Mouse (Mus musculus): ENCODE measurements at regions not wholly inside any gene's neighbourhood (a gene's known extent, or its start where the extent isn't known, plus 50 kb on each side); places are given as distances from the start of the nearest gene placed in this dataset.
A peak's percentile ranks its signal among the peaks of the same experiment; 100 is the strongest.

GRCm38 (mm10) chr11:24245390-24245789 is 167.5 kb downstream of the Bcl11a start:
- no peak overlapping the region for H3K27ac ChIP-seq (ENCODE audit: insufficient read depth, low read depth, low read length)
- no peaks in the 10 kb centered on the region for H3K36me3 ChIP-seq (ENCODE audit: control insufficient read depth, insufficient read depth, low read length)
- no peak for DNase-seq
- 83% methylated on average over 4 of the region's 4 CpGs for WGBS
- no peaks in the 10 kb centered on the region for H3K27me3 ChIP-seq (replicated peaks; ENCODE audit: control insufficient read depth, insufficient read depth, low read length)
- no peak for TF ChIP-seq CTCF (conservative IDR thresholded peaks at IDR 0.05; ENCODE audit: insufficient read depth, insufficient read length, low read depth, low read length)
- H3K4me1 ChIP-seq (ENCODE audit: control insufficient read depth, insufficient read depth, low read length): no peaks in the 10 kb centered on the region
- no peak overlapping the region for H3K4me3 ChIP-seq (ENCODE audit: insufficient read depth, low read depth, low read length)

GRCm38 (mm10) chr11:24246314-24246713 is 168.5 kb downstream of the Bcl11a start:
- no peak overlapping the region for H3K27ac ChIP-seq (ENCODE audit: insufficient read depth, low read depth, low read length)
- no peak overlapping the region for H3K4me3 ChIP-seq (ENCODE audit: insufficient read depth, low read depth, low read length)
- no peaks in the 10 kb centered on the region for H3K27me3 ChIP-seq (replicated peaks; ENCODE audit: control insufficient read depth, insufficient read depth, low read length)
- no peaks in the 10 kb centered on the region for H3K4me1 ChIP-seq (ENCODE audit: control insufficient read depth, insufficient read depth, low read length)
- no peak for TF ChIP-seq CTCF (conservative IDR thresholded peaks at IDR 0.05; ENCODE audit: insufficient read depth, insufficient read length, low read depth, low read length)
- no peak for TF ChIP-seq POLR2A (IDR thresholded peaks at IDR 0.05; ENCODE audit: low read depth, low read length)
- no peak for DNase-seq
- H3K36me3 ChIP-seq (ENCODE audit: control insufficient read depth, insufficient read depth, low read length): no peaks in the 10 kb centered on the region
- WGBS: 62% methylated on average over 3 of the region's 3 CpGs

GRCm38 (mm10) chr11:24247285-24247684 is 169.4 kb downstream of the Bcl11a start:
- no peaks in the 10 kb centered on the region for H3K27me3 ChIP-seq (replicated peaks; ENCODE audit: control insufficient read depth, insufficient read depth, low read length)
- no peak for DNase-seq
- no peaks in the 10 kb centered on the region for H3K36me3 ChIP-seq (ENCODE audit: control insufficient read depth, insufficient read depth, low read length)
- H3K4me3 ChIP-seq (ENCODE audit: insufficient read depth, low read depth, low read length): no peak overlapping the region
- TF ChIP-seq CTCF (conservative IDR thresholded peaks at IDR 0.05; ENCODE audit: insufficient read depth, insufficient read length, low read depth, low read length): no peak
- TF ChIP-seq POLR2A (IDR thresholded peaks at IDR 0.05; ENCODE audit: low read depth, low read length): no peak
- no peak overlapping the region for H3K27ac ChIP-seq (ENCODE audit: insufficient read depth, low read depth, low read length)
- WGBS: 92% methylated on average over 4 of the region's 4 CpGs
- H3K4me1 ChIP-seq (ENCODE audit: control insufficient read depth, insufficient read depth, low read length): no peaks in the 10 kb centered on the region

- TF ChIP-seq CTCF (conservative IDR thresholded peaks at IDR 0.05; ENCODE audit: insufficient read depth, insufficient read length, low read depth, low read length): no peak
- no peak for TF ChIP-seq POLR2A (IDR thresholded peaks at IDR 0.05; ENCODE audit: low read depth, low read length)
- no peaks in the 10 kb centered on the region for H3K36me3 ChIP-seq (ENCODE audit: control insufficient read depth, insufficient read depth, low read length)
- peak; percentile 45 for DNase-seq
- H3K4me1 ChIP-seq (ENCODE audit: control insufficient read depth, insufficient read depth, low read length): no peaks in the 10 kb centered on the region
- no peak overlapping the region for H3K27ac ChIP-seq (ENCODE audit: insufficient read depth, low read depth, low read length)
- H3K4me3 ChIP-seq (ENCODE audit: insufficient read depth, low read depth, low read length): no peak overlapping the region
- WGBS: 53% methylated on average over 5 of the region's 5 CpGs
- H3K27me3 ChIP-seq (replicated peaks; ENCODE audit: control insufficient read depth, insufficient read depth, low read length): no peaks in the 10 kb centered on the region
These were observed 173.7 kb downstream of the Bcl11a start for GRCm38 (mm10) chr11:24251516-24251915.

- no peak overlapping the region for H3K27ac ChIP-seq (ENCODE audit: insufficient read depth, low read depth, low read length)
- no peaks in the 10 kb centered on the region for H3K36me3 ChIP-seq (ENCODE audit: control insufficient read depth, insufficient read depth, low read length)
- no peaks in the 10 kb centered on the region for H3K4me1 ChIP-seq (ENCODE audit: control insufficient read depth, insufficient read depth, low read length)
- H3K27me3 ChIP-seq (replicated peaks; ENCODE audit: control insufficient read depth, insufficient read depth, low read length): no peaks in the 10 kb centered on the region
- no peak overlapping the region for H3K4me3 ChIP-seq (ENCODE audit: insufficient read depth, low read depth, low read length)
- WGBS: 85% methylated on average over 22 of the region's 22 CpGs
- DNase-seq: no peak
- TF ChIP-seq POLR2A (IDR thresholded peaks at IDR 0.05; ENCODE audit: low read depth, low read length) (no peak), CTCF (conservative IDR thresholded peaks at IDR 0.05; ENCODE audit: insufficient read depth, insufficient read length, low read depth, low read length) (no peak)
These were observed 177.6 kb downstream of the Bcl11a start for GRCm38 (mm10) chr11:24255201-24256060.

GRCm38 (mm10) chr11:24257741-24258140 is 179.9 kb downstream of the Bcl11a start:
- no peaks in the 10 kb centered on the region for H3K4me1 ChIP-seq (ENCODE audit: control insufficient read depth, insufficient read depth, low read length)
- no peak for TF ChIP-seq POLR2A (IDR thresholded peaks at IDR 0.05; ENCODE audit: low read depth, low read length)
- TF ChIP-seq CTCF (conservative IDR thresholded peaks at IDR 0.05; ENCODE audit: insufficient read depth, insufficient read length, low read depth, low read length): no peak
- H3K27me3 ChIP-seq (replicated peaks; ENCODE audit: control insufficient read depth, insufficient read depth, low read length): no peaks in the 10 kb centered on the region
- no peak for DNase-seq
- no peaks in the 10 kb centered on the region for H3K36me3 ChIP-seq (ENCODE audit: control insufficient read depth, insufficient read depth, low read length)
- H3K27ac ChIP-seq (ENCODE audit: insufficient read depth, low read depth, low read length): no peak overlapping the region
- no peak overlapping the region for H3K4me3 ChIP-seq (ENCODE audit: insufficient read depth, low read depth, low read length)

GRCm38 (mm10) chr11:24258340-24258739 is 180.5 kb downstream of the Bcl11a start:
- Histone ChIP-seq H3K4me1 (ENCODE audit: control insufficient read depth, insufficient read depth, low read length) (no peaks in the 10 kb centered on the region), H3K36me3 (ENCODE audit: control insufficient read depth, insufficient read depth, low read length) (no peaks in the 10 kb centered on the region), H3K27me3 (replicated peaks; ENCODE audit: control insufficient read depth, insufficient read depth, low read length) (no peaks in the 10 kb centered on the region), H3K4me3 (ENCODE audit: insufficient read depth, low read depth, low read length) (no peak overlapping the region), H3K27ac (ENCODE audit: insufficient read depth, low read depth, low read length) (no peak overlapping the region)
- DNase-seq: no peak
- 66% methylated on average over 6 of the region's 6 CpGs for WGBS
- TF ChIP-seq CTCF (conservative IDR thresholded peaks at IDR 0.05; ENCODE audit: insufficient read depth, insufficient read length, low read depth, low read length) (no peak), POLR2A (IDR thresholded peaks at IDR 0.05; ENCODE audit: low read depth, low read length) (no peak)

Measured in kidney, adult 2 months (tissue).